Mouse (Mus musculus): ENCODE data around the gene Gm10053.
"Not testable (repeated sequence)": the region's sequence is repeated elsewhere in the genome, so short reads cannot be mapped to it uniquely, and the experiment has no call there.

Gene Gm10053

GRCm38 (mm10) chr19:24875129-24875870 lies at the start of gene Gm10053:
Gm10053 (plus strand) TSS chr19:24875686.
- DNase-seq (ENCODE audit: low spot score): not testable (repeated sequence)

DNA sequence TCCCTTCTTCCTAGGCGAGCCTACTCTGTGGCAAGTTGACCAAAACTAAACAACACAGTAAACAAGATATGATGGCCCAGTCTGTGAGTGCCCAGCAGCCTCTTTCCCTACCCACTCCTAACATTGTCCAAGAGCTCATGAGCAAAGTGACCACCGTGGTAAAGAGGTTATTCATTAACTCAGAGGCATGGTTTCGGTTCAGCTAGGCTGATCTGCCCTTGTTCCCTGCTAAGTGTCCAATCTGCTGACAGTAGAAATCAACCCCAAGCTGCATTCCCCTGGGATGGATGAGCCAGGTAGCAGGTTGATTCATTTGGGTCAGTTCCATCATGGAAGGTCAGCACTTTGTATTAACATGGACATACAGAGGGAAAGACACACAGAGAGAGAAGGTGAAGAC lies 33.4 kb upstream of the Gm10053 start:
- DNase-seq (ENCODE audit: low spot score): no peak

GRCm38 (mm10) chr19:24845007-24845546 lies 30.4 kb upstream of the Gm10053 start:
- peak; percentile 37 for DNase-seq (ENCODE audit: low spot score)

- peak; percentile 20 for DNase-seq (ENCODE audit: low spot score)
These were observed 27.1 kb upstream of the Gm10053 start for GRCm38 (mm10) chr19:24848345-24848744.

DNA sequence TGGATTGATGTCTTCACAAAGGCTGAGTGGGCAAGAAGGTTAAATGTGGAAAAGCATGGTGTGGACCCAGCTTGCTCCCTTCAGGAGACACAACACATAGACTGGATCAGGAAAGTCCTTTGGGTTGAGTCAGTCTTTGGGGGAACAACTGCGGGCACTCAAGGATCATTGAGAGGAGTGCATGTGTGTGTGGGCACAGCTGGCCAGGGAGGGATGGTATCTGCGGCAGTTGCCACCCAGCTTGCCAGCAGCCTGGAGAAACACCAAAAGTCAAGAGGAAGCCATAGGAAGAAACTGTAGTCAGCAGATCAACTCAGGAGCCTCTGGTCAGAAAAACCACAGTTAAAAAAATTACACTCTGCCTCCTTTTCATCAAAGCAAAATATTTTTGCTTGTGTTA lies 26.6 kb upstream of the Gm10053 start:
- no peak for DNase-seq (ENCODE audit: low spot score)

GRCm38 (mm10) chr19:24851456-24852315 lies 23.8 kb upstream of the Gm10053 start:
- DNase-seq (ENCODE audit: low spot score): no peak

- DNase-seq (ENCODE audit: low spot score): no peak
These were observed 14.2 kb upstream of the Gm10053 start for GRCm38 (mm10) chr19:24861276-24861611.

- no peak for DNase-seq (ENCODE audit: low spot score)
These were observed 13.7 kb upstream of the Gm10053 start, which contains the start of gene Pgm5 for GRCm38 (mm10) chr19:24861612-24862451. Pgm5 (minus strand) TSS chr19:24861855.

GRCm38 (mm10) chr19:24865436-24865835 lies 10.1 kb upstream of the Gm10053 start:
- no peak for DNase-seq (ENCODE audit: low spot score)

- peak; percentile 65 for DNase-seq (ENCODE audit: low spot score)
These were observed 4.3 kb upstream of the Gm10053 start for GRCm38 (mm10) chr19:24871037-24871635.

GRCm38 (mm10) chr19:24873873-24874272 lies 1.6 kb upstream of the Gm10053 start:
- DNase-seq (ENCODE audit: low spot score): no peak

GRCm38 (mm10) chr19:24881237-24881636 lies 5.8 kb downstream of the Gm10053 start:
- DNase-seq (ENCODE audit: low spot score): no peak

- DNase-seq (ENCODE audit: low spot score): peak; percentile 29
These were observed 10.0 kb downstream of the Gm10053 start for GRCm38 (mm10) chr19:24885504-24885903.

DNA sequence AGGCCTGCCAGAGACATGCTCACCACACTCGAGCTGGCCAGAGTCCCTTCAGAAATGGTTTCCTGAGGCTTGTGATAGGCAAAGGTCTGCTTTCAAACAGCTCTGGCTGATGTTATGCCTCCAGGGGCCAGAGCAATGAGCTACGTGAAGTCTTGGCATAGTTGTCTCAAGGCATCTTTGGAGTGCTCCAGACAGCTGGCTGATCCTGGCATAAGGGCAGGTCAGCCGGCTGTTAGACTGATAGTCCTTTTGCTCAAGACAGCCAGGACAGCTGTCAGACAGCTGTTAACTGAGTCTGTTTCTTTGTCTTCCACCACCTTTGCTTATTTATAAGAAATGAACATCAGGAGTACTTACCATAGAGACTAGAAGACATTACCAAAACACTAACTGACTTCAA lies 11.4 kb downstream of the Gm10053 start:
- no peak for DNase-seq (ENCODE audit: low spot score)

DNA sequence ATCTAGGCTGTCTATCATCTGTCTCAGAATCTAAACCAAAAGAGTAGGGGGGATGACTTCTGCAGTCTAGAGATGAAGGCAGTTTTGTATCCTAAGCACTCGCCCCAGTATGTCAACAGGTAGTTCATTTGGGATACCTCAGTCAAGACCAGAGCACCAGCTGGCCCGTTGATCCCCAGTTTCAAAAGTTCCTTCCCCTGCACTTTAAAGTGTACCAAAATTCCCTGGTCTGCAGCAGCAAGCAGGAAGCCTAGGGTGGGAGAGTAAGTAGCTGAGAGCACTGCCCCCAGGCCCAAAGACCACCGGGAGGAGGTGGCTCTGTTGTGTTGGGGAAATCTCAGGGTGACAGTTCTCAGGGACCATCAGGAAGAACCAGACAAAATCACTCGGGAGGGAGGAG lies 21.1 kb downstream of the Gm10053 start:
- DNase-seq (ENCODE audit: low spot score): no peak

- no peak for DNase-seq (ENCODE audit: low spot score)
These were observed 21.8 kb downstream of the Gm10053 start for GRCm38 (mm10) chr19:24897006-24897895.

- no peak for DNase-seq (ENCODE audit: low spot score)
These were observed 22.6 kb downstream of the Gm10053 start for GRCm38 (mm10) chr19:24897896-24898736.

GRCm38 (mm10) chr19:24898737-24899577 lies 23.5 kb downstream of the Gm10053 start:
- DNase-seq (ENCODE audit: low spot score): no peak

Data from yolk sac, embryonic 10.5 days (tissue).